Mouse (Mus musculus): Measurements from ENCODE around the gene Eef1akmt4. TPM values are rescaled to one million over a fixed set of nuclear protein-coding genes. Genes with fewer than 3 reads are reported as not detected.

The Eef1akmt4 gene
- total and polyA plus RNA-seq, 2 experiments from 2014 or later, result 3.3 to 6.8 TPM

DNA sequence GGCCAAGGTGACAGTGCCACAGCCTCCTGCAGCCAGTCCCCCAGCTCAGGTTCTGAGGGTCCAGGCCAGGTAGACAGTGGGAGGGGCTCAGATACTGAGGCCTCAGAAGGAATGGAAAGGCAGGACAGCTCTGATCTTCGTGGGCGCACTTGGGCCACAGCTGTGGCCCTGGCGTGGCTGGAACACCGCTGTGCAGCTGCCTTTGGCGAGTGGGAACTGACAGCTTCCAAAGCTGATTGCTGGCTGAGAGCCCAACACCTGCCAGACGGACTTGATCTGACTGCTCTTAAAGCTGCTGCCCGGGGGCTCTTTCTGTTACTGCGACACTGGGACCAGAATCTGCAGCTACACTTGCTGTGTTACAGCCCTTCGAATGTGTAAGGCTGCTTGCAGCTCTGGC is 6.7 kb upstream of the Eef1akmt4 start:
- DNase-seq (ENCODE audit: low spot score), result peak; percentile 25
- 59% methylated on average over 9 of the region's 9 CpGs for WGBS
- Histone ChIP-seq H3K4me3 (ENCODE audit: low read depth, low read length) (no peak overlapping the region), H3K36me3 (ENCODE audit: insufficient read depth, low read length) (peaks cover 48% of the 10 kb centered on the region), H3K9me3 (ENCODE audit: low read length) (no peaks in the 10 kb centered on the region), H3K4me2 (ENCODE audit: low read depth, low read length, poor library complexity, severe bottlenecking) (no peak overlapping the region), H3K9ac (replicated peaks; ENCODE audit: low read length, poor library complexity, severe bottlenecking) (no peak overlapping the region), H3K27ac (ENCODE audit: low read depth, low read length) (no peak overlapping the region), H3K4me1 (ENCODE audit: insufficient read depth, low read length) (peaks cover under 1% of the 10 kb centered on the region; the same call in 1 of the 2 replicates), H3K27me3 (ENCODE audit: insufficient read depth, low read length) (no peaks in the 10 kb centered on the region)
- ATAC-seq (ENCODE audit: low FRiP score), result no peak
- TF ChIP-seq CTCF (IDR thresholded peaks at IDR 0.05), result no peak

DNA sequence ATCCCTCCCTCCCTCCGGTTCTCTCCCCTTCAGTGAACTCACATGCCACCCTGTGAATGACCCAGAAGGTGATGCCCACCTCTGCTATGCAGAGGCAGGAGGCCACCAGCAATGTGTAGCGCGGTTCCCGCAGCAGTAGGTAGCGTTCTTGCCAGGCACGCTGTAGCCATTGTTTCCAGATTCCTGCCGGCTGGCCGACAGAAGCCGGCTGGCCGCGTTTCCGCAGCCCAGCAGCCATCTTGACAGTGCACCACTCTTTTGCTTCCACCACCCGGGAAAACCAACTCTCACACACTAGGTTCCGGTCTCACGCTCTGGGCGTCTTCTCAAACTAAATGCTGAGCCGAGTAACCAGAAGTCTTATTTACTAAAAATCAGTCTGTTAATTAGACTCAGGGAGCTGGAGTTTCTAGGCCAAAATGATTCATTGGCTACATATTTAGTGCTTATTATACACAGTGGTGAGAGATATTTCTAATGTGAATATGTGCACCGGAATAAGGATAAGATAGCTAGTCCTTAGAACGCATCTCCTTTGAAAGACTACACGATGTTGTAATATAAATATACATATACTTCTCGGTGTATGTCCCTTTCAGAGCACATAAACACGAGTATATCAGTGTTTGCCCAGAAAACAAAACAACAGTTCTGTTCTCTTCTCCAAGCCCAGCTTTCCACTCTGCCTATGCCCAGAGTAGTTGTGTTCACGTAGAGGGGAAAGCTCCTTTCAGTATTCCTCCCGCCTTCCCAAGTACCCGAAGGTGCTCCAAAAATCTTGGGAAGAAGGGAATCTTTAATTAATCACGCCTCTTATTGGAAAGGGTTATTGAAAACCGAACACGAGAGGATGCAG is 664 bp upstream of the Eef1akmt4 start:
- Histone ChIP-seq H3K4me3 (ENCODE audit: low read depth, low read length) (peak overlapping the region; percentile 57), H3K4me2 (ENCODE audit: low read depth, low read length, poor library complexity, severe bottlenecking) (peak overlapping the region; percentile 88), H3K27ac (ENCODE audit: low read depth, low read length) (peak overlapping the region; percentile 83), H3K9me3 (ENCODE audit: low read length) (no peaks in the 10 kb centered on the region), H3K4me1 (ENCODE audit: insufficient read depth, low read length) (peaks cover 2% of the 10 kb centered on the region; the same call in 1 of the 2 replicates), H3K36me3 (ENCODE audit: insufficient read depth, low read length) (peaks cover 25% of the 10 kb centered on the region), H3K9ac (replicated peaks; ENCODE audit: low read length, poor library complexity, severe bottlenecking) (peak overlapping the region; percentile 82), H3K27me3 (ENCODE audit: insufficient read depth, low read length) (no peaks in the 10 kb centered on the region)
- ATAC-seq (ENCODE audit: low FRiP score) (peak; percentile 80), DNase-seq (ENCODE audit: low spot score) (peak; percentile 88)
- no peak for TF ChIP-seq CTCF (IDR thresholded peaks at IDR 0.05)
- WGBS, result under 1% methylated on average over 28 of the region's 28 CpGs

DNA sequence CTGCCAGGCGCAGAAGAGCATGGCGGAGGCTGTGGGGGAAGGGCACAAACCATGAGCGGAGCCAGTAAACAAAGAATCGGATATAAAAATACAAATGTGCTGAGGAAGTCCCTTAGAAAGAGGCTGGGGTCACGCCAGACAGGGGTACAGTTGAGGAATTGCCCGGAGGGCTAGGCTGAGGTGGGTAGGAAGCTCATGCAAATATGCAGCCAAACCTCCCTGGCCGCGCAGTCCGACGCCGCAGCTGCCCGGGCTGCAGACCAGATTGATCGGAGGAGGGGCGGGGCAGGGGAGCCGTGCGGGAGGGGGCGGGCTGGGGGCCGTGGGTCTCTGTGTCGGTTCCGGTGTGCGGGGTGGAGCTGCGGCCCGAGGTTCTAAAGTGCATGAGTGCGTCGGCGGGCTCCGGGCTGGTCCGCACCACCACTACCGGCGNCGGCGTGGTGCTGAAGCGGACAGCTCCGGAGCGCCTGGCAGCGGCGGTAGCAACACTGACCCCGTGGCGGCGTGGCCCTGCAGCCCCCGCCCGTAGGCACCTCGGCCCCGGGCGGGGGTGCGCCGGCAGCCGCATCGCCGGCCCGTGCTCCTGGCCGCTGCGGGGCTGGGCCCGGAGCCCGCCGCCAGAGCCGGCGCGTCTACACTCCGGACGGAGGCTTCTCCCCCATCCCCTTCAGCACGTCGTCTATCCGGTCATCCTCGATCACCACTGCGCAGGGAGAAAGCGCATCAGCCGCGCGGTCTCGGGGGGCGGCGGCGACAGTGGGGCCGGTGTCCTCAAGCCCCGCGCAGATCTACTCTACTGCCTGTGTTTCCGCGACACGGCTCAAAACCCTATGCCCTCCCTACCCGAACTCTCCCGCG is 8.4 kb downstream of the Eef1akmt4 start:
- 1% methylated on average over 67 of the region's 83 CpGs for WGBS
- peak; percentile 14 for ATAC-seq (ENCODE audit: low FRiP score)
- Histone ChIP-seq H3K4me2 (ENCODE audit: low read depth, low read length, poor library complexity, severe bottlenecking) (peak overlapping the region; percentile 90), H3K4me3 (ENCODE audit: low read depth, low read length) (peak overlapping the region; percentile 69), H3K36me3 (ENCODE audit: insufficient read depth, low read length) (0 out of 2 replicates have a peak, but pooled peaks cover 8% of the 10 kb centered on the region), H3K27me3 (ENCODE audit: insufficient read depth, low read length) (no peaks in the 10 kb centered on the region), H3K9ac (replicated peaks; ENCODE audit: low read length, poor library complexity, severe bottlenecking) (peak overlapping the region; percentile 80), H3K4me1 (ENCODE audit: insufficient read depth, low read length) (peaks cover 6% of the 10 kb centered on the region; the same call in 1 of the 2 replicates), H3K9me3 (ENCODE audit: low read length) (no peaks in the 10 kb centered on the region), H3K27ac (ENCODE audit: low read depth, low read length) (peak overlapping the region; percentile 97)
- peak; percentile 40 for DNase-seq (ENCODE audit: low spot score)
- TF ChIP-seq CTCF (IDR thresholded peaks at IDR 0.05), result no peak

DNA sequence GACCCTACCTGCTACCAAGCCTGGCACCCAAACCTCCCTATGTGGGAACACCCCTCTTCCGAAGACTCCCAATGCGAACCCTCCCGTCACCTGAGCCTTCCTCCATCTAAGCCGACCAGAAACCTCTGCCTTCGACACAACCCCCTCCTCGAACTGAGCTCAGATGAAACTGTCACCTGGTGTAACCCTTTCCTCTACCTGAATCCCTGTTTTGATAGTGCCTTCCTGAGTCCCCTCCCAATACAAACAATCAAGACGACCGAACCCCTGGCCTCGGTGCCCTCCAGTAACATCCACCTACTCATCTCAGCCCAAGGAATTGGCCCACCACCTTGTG is 9.0 kb downstream of the Eef1akmt4 start:
- DNase-seq (ENCODE audit: low spot score) (peak; percentile 32), ATAC-seq (ENCODE audit: low FRiP score) (no peak)
- Histone ChIP-seq H3K4me1 (ENCODE audit: insufficient read depth, low read length) (peaks cover 6% of the 10 kb centered on the region; the same call in 1 of the 2 replicates), H3K4me3 (ENCODE audit: low read depth, low read length) (peak overlapping the region; percentile 69), H3K27me3 (ENCODE audit: insufficient read depth, low read length) (no peaks in the 10 kb centered on the region), H3K36me3 (ENCODE audit: insufficient read depth, low read length) (0 out of 2 replicates have a peak, but pooled peaks cover 8% of the 10 kb centered on the region), H3K4me2 (ENCODE audit: low read depth, low read length, poor library complexity, severe bottlenecking) (peak overlapping the region; percentile 90), H3K9me3 (ENCODE audit: low read length) (no peaks in the 10 kb centered on the region), H3K27ac (ENCODE audit: low read depth, low read length) (peak overlapping the region; percentile 97), H3K9ac (replicated peaks; ENCODE audit: low read length, poor library complexity, severe bottlenecking) (peak overlapping the region; percentile 80)
- WGBS, result 1% methylated on average over 9 of the region's 9 CpGs
- no peak for TF ChIP-seq CTCF (IDR thresholded peaks at IDR 0.05)

DNA sequence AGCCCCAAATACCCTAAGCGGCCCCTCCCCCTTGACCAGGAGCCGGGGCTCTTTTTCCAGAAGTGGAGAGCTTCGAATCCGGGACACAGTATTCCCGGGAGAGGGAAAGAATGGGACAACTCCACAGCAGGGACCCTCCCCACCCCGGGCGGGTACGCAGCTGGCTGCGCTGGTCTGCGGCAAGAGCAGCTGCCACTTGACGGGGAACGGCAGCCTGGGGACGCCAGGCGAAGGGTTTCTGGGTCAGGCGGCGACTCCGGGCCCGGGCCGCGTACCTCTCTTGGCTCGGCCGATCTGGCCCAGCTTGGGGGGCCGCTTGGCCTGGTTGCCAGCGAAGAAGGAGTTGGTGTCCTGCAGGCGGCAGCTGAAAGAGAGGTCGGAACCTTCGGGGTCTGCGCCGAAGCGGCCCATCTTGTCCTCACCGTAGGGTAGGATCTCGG is 9.4 kb downstream of the Eef1akmt4 start:
- Histone ChIP-seq H3K4me1 (ENCODE audit: insufficient read depth, low read length) (peaks cover 6% of the 10 kb centered on the region; the same call in 1 of the 2 replicates), H3K9me3 (ENCODE audit: low read length) (no peaks in the 10 kb centered on the region), H3K4me3 (ENCODE audit: low read depth, low read length) (peak overlapping the region; percentile 69), H3K27me3 (ENCODE audit: insufficient read depth, low read length) (no peaks in the 10 kb centered on the region), H3K36me3 (ENCODE audit: insufficient read depth, low read length) (0 out of 2 replicates have a peak, but pooled peaks cover 8% of the 10 kb centered on the region), H3K9ac (replicated peaks; ENCODE audit: low read length, poor library complexity, severe bottlenecking) (peak overlapping the region; percentile 80), H3K27ac (ENCODE audit: low read depth, low read length) (peak overlapping the region; percentile 97), H3K4me2 (ENCODE audit: low read depth, low read length, poor library complexity, severe bottlenecking) (peak overlapping the region; percentile 90)
- 2% methylated on average over 32 of the region's 32 CpGs for WGBS
- peak; percentile 12 for DNase-seq (ENCODE audit: low spot score)
- TF ChIP-seq CTCF (IDR thresholded peaks at IDR 0.05), result no peak
- peak; percentile 11 for ATAC-seq (ENCODE audit: low FRiP score)
